Mouse (Mus musculus) heart, postnatal 0 days (tissue): Measurements from ENCODE around the gene Zdhhc13.

Experiments used
- CTCF ChIP-seq: IDR thresholded peaks from 2 replicates; pipeline ENCODE4 v1.5.1; 2016; ENCODE audit warnings: antibody characterized with exemption, control low read depth, low read depth
- EP300 ChIP-seq: IDR thresholded peaks from 2 replicates; pipeline ENCODE4 v1.6.1; 2016; ENCODE audit warnings: antibody characterized with exemption, low read depth

GRCm38 (mm10) chr7:48864199-48864598 lies 75.4 kb downstream of the Zdhhc13 start:
- no peak for TF ChIP-seq CTCF
- no peak for TF ChIP-seq EP300
